Mouse (Mus musculus) adrenal gland, adult 2 months (tissue): ENCODE data around the gene C2cd4c. TPM values are rescaled to one million over a fixed set of nuclear protein-coding genes. Genes with fewer than 3 reads are reported as not detected.

Experiments used
- DNase-seq: peaks from one replicate; pipeline ENCODE4 v3.0.0; 2021
- polyA plus RNA-seq: library from polyadenylated mRNA; depleted of rRNA; stranded (reverse); fragments of >200 nt; gene quantifications from 2 replicates; pipeline ENCODE4 v1.2.3, GENCODE M21; 2012
- total RNA-seq, 2 experiments: library from RNA; stranded (reverse); gene quantifications; 2 replicates each; pipeline ENCODE4 v1.2.3; 2021

Gene C2cd4c
- total and polyA plus RNA-seq, 3 experiments: 0.10 to 0.14 (median 0.12) TPM

- DNase-seq: no peak
Measured at GRCm38 (mm10) chr10:79612192-79613135, 1.4 kb downstream of the C2cd4c start.

GRCm38 (mm10) chr10:79611296-79611695 lies 2.5 kb downstream of the C2cd4c start:
- DNase-seq: no peak

GRCm38 (mm10) chr10:79609276-79609675 lies 4.5 kb downstream of the C2cd4c start:
- no peak for DNase-seq

GRCm38 (mm10) chr10:79607892-79608291 lies 5.9 kb downstream of the C2cd4c start:
- DNase-seq: no peak

GRCm38 (mm10) chr10:79606537-79606936 lies 7.3 kb downstream of the C2cd4c start:
- DNase-seq: no peak

GRCm38 (mm10) chr10:79597936-79598230 lies 15.9 kb downstream of the C2cd4c start:
- DNase-seq: no peak

- no peak for DNase-seq
Measured at GRCm38 (mm10) chr10:79597051-79597935, 16.5 kb downstream of the C2cd4c start.

GRCm38 (mm10) chr10:79595590-79595929 lies 18.3 kb downstream of the C2cd4c start:
- no peak for DNase-seq

- DNase-seq: peak; percentile 50
Measured at GRCm38 (mm10) chr10:79594872-79595589, 18.8 kb downstream of the C2cd4c start.

- no peak for DNase-seq
Measured at GRCm38 (mm10) chr10:79594111-79594510, 19.7 kb downstream of the C2cd4c start.

- no peak for DNase-seq
Measured at GRCm38 (mm10) chr10:79590702-79591101, 23.1 kb downstream of the C2cd4c start.

- DNase-seq: no peak
Measured at GRCm38 (mm10) chr10:79587752-79588126, 26.1 kb downstream of the C2cd4c start.

GRCm38 (mm10) chr10:79587061-79587751 lies 26.6 kb downstream of the C2cd4c start, which contains the start of gene Theg:
Theg (minus strand) TSS chr10:79587331.
- no peak for DNase-seq

- no peak for DNase-seq
Measured at GRCm38 (mm10) chr10:79586243-79586642, 27.6 kb downstream of the C2cd4c start.

- no peak for DNase-seq
Measured at GRCm38 (mm10) chr10:79585723-79586122, 28.1 kb downstream of the C2cd4c start.

- no peak for DNase-seq
Measured at GRCm38 (mm10) chr10:79585136-79585535, 28.7 kb downstream of the C2cd4c start.

GRCm38 (mm10) chr10:79584426-79584825 lies 29.4 kb downstream of the C2cd4c start:
- DNase-seq: no peak

GRCm38 (mm10) chr10:79584021-79584420 lies 29.8 kb downstream of the C2cd4c start:
- no peak for DNase-seq

GRCm38 (mm10) chr10:79581501-79581900 lies 32.3 kb downstream of the C2cd4c start:
- DNase-seq: no peak

- DNase-seq: no peak
Measured at GRCm38 (mm10) chr10:79580811-79581210, 33.0 kb downstream of the C2cd4c start.

- no peak for DNase-seq
Measured at GRCm38 (mm10) chr10:79580356-79580755, 33.5 kb downstream of the C2cd4c start.

- no peak for DNase-seq
Measured at GRCm38 (mm10) chr10:79579781-79580180, 34.0 kb downstream of the C2cd4c start.
